Mouse (Mus musculus): Measurements from ENCODE around the gene Xaf1. TPM values are rescaled to one million over a fixed set of nuclear protein-coding genes. Genes with fewer than 3 reads are reported as not detected.

Gene Xaf1
- total and polyA plus RNA-seq, 3 experiments: 2.5 to 9.6 (median 4.1) TPM

DNA sequence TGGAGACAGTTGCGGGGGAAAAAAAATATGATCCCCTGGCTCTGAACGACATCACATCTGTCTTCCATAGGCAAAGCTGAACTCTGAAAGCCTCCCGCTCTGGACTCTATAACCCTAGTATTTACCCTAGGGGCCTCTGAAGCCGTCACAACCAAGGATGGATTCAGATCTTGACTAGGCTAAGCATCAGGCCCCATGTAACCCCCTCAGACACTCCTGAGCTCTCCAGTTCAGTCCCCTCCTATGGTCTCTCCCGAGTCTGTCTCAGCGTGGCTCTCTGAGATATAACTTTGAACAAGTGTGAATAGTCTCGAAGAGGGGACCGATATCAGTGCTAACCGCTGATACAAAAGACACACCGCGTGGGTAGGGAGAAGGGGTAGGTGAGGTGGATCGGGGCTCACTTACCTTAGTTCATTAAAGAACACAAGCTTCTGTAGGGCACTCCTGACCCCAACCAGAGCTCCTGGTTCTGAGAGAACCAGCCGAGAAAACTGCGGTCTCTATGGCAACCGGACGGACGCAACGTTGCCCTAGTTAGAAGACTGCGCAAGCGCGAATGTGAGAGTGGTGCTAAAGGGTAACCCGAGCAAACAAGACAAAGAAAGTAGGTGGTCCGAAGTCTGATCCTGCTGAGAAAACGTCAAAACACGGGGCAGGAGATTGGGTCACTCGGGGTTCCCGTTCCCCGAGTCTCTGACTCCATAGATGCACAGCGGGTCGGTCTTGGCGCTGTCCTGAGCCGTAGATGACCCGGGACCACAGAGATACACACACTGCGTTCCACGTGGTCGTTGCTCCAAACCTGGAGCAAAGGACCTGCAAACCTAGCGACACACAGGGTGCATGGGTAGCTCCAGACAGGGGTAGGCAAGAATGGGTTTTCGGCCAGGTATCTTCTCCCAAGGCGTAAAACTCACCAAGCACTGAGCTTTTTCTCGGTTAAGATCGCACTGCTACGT is 60.2 kb downstream of the Xaf1 start:
- in situ Hi-C loops (cut with MboI; ENCODE audit: low pct_ligation_motif_present, low pct_unique_long_range_greater_than_20kb, low sequenced_read_pairs) (no loop called here), dilution Hi-C loops (cut with MboI; ENCODE audit: extremely low pct_ligation_motif_present, extremely low pct_unique_long_range_greater_than_20kb, low sequenced_read_pairs) (no loop called here)
- no peak overlapping the region for H3K27ac ChIP-seq (ENCODE audit: insufficient read depth, low read depth)
- H3K4me3 ChIP-seq (replicated peaks in 1 of 3; ENCODE audit: low read depth in 2 of 3, low read length in 2 of 3, poor library complexity in 1 of 3): no peak overlapping the region
- no peak overlapping the region for H3K4me2 ChIP-seq (ENCODE audit: insufficient read depth, low read depth, poor library complexity, severe bottlenecking)
- TF ChIP-seq USF1 (IDR thresholded peaks at IDR 0.05; ENCODE audit: low read depth, low read length) (no peak), NRF1 (IDR thresholded peaks at IDR 0.05; ENCODE audit: low read depth, low read length) (no peak), ZMIZ1 (IDR thresholded peaks at IDR 0.05; ENCODE audit: low read depth, low read length) (no peak), POLR2A (IDR thresholded peaks at IDR 0.05; ENCODE audit: low read depth, low read length) (no peak), CHD1 (IDR thresholded peaks at IDR 0.05; ENCODE audit: low read depth, low read length) (no peak), NELFE (IDR thresholded peaks at IDR 0.05; ENCODE audit: low read depth, low read length) (no peak), MYC (IDR thresholded peaks at IDR 0.05; ENCODE audit: low read depth, low read length) (no peak), TBP (conservative IDR thresholded peaks at IDR 0.05; ENCODE audit: low read depth, low read length) (no peak), SIN3A (IDR thresholded peaks at IDR 0.05; ENCODE audit: low read length) (no peak), MAX (IDR thresholded peaks at IDR 0.05; ENCODE audit: low read length) (no peak), ETS1 (conservative IDR thresholded peaks at IDR 0.05; ENCODE audit: low read depth, low read length) (no peak), ZNF384 (IDR thresholded peaks at IDR 0.05; ENCODE audit: low read depth, low read length) (no peak), MAFK (IDR thresholded peaks at IDR 0.05; ENCODE audit: insufficient replicate concordance, low read length) (no peak), MXI1 (IDR thresholded peaks at IDR 0.05; ENCODE audit: low read depth, low read length) (no peak), BHLHE40 (IDR thresholded peaks at IDR 0.05; ENCODE audit: low read depth, low read length) (no peak)
- no peak overlapping the region for H3K9ac ChIP-seq (ENCODE audit: insufficient read depth, low read depth)
- DNase-seq (ENCODE audit: extremely low read depth): no peak
- H3K36me3 ChIP-seq (replicated peaks in 1 of 2; ENCODE audit: control insufficient read depth in 1 of 2, insufficient read depth in 1 of 2, low read length in 1 of 2): no peaks in the 10 kb centered on the region
- H3K9me3 ChIP-seq (replicated peaks; ENCODE audit: low read length): no peaks in the 10 kb centered on the region
- H3K4me1 ChIP-seq (ENCODE audit: control insufficient read depth in 1 of 2, insufficient read depth in 2 of 2): peaks cover 0 to 3% of the 10 kb centered on the region in 2 experiments; a peak in 1 of 4 replicates
- H3K27me3 ChIP-seq (replicated peaks): peaks cover 67% of the 10 kb centered on the region
- no peaks in the 10 kb centered on the region for H3K79me2 ChIP-seq (replicated peaks; ENCODE audit: control insufficient read depth, extremely low read depth, insufficient read depth, poor library complexity, severe bottlenecking)

DNA sequence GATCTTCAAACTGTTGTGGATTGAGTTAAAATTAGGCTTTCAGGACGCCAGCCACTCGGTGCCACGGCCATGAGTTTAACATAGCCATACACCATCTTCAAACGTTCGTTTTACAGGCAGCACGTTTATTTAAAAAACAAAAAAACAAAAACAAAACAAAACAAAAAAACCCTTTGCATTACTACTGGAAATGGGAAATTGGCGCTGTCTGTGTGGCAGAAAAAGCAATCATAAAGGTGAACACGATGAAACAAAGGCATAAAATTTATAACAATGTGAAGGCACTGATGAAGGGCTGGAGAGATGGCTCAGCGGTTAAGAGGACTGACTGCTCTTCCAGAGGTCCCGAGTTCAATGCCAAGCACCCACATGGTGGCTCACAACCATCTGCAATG is 60.9 kb downstream of the Xaf1 start, which contains the start of gene Tekt1:
TSS of gene Tekt1 (minus strand) at position 96 of the 395 bp plus-strand sequence.
- dilution Hi-C loops (cut with MboI; ENCODE audit: extremely low pct_ligation_motif_present, extremely low pct_unique_long_range_greater_than_20kb, low sequenced_read_pairs) (no loop called here), in situ Hi-C loops (cut with MboI; ENCODE audit: low pct_ligation_motif_present, low pct_unique_long_range_greater_than_20kb, low sequenced_read_pairs) (no loop called here)
- Histone ChIP-seq H3K4me2 (ENCODE audit: insufficient read depth, low read depth, poor library complexity, severe bottlenecking) (no peak within 1 kb of the TSS), H3K4me1 (ENCODE audit: control insufficient read depth in 1 of 2, insufficient read depth in 2 of 2) (peaks cover 0 to 3% of the 10 kb centered on the region in 2 experiments; a peak in 1 of 4 replicates), H3K36me3 (replicated peaks in 1 of 2; ENCODE audit: control insufficient read depth in 1 of 2, insufficient read depth in 1 of 2, low read length in 1 of 2) (no peaks in the 10 kb centered on the region), H3K9me3 (replicated peaks; ENCODE audit: low read length) (no peaks in the 10 kb centered on the region), H3K9ac (ENCODE audit: insufficient read depth, low read depth) (no peak within 1 kb of the TSS), H3K27me3 (replicated peaks) (peaks cover 67% of the 10 kb centered on the region), H3K27ac (ENCODE audit: insufficient read depth, low read depth) (no peak within 1 kb of the TSS), H3K4me3 (replicated peaks in 1 of 3; ENCODE audit: low read depth in 2 of 3, low read length in 2 of 3, poor library complexity in 1 of 3) (no peak within 1 kb of the TSS), H3K79me2 (replicated peaks; ENCODE audit: control insufficient read depth, extremely low read depth, insufficient read depth, poor library complexity, severe bottlenecking) (no peaks in the 10 kb centered on the region)
- no peak for DNase-seq (ENCODE audit: extremely low read depth)
- TF ChIP-seq E2F4 (IDR thresholded peaks at IDR 0.05; ENCODE audit: insufficient replicate concordance, low read depth, low read length) (no peak), USF2 (conservative IDR thresholded peaks at IDR 0.05; ENCODE audit: low read depth, low read length) (no peak), ZKSCAN1 (IDR thresholded peaks at IDR 0.05; ENCODE audit: borderline replicate concordance, low read depth, low read length) (no peak), ZMIZ1 (IDR thresholded peaks at IDR 0.05; ENCODE audit: low read depth, low read length) (no peak), MAX (IDR thresholded peaks at IDR 0.05; ENCODE audit: low read length) (no peak), MAZ (IDR thresholded peaks at IDR 0.05; ENCODE audit: low read depth, low read length) (no peak), BHLHE40 (IDR thresholded peaks at IDR 0.05; ENCODE audit: low read depth, low read length) (no peak), MAFK (IDR thresholded peaks at IDR 0.05; ENCODE audit: insufficient replicate concordance, low read length) (no peak), GABPA (IDR thresholded peaks at IDR 0.05; ENCODE audit: insufficient replicate concordance, low read depth, low read length) (no peak)

Data from CH12.LX (cell line).